Comparison of ENCODE assay signal across 12 mouse cellular contexts in genomic region chr6:51059923-51060847, GRCm38 (mm10).
DNase-seq lines count a peak whose midpoint lies in the region; ATAC-seq and TF ChIP-seq lines count a peak whose summit lies in the region.
"Had no signal": no experiment of that assay in that cellular context is flagged by ENCODE, and none has a peak within 500 bp of the region (broad histone marks: within the 10 kb centered on the region; RNA-seq: fewer than 3 reads in every experiment).

No protein-coding gene starts in this region.

- peaks cover 28% of the 10 kb centered on the region for H3K4me1 ChIP-seq in heart, embryonic 10.5 days
- H3K4me1 ChIP-seq in ES-E14 (ENCODE audit: control insufficient read depth in 2 of 2, insufficient read depth in 2 of 2, low read length in 2 of 2, poor library complexity in 1 of 2) = peaks cover 0 to 1% of the 10 kb centered on the region in 2 experiments; a peak in 1 of 4 replicates
- H3K4me1 ChIP-seq in forebrain, embryonic 13.5 days = peaks cover 55% of the 10 kb centered on the region
- H3K4me1 ChIP-seq in midbrain, embryonic 13.5 days (replicated peaks) = peaks cover 36% of the 10 kb centered on the region

- H3K9ac ChIP-seq in ES-E14 (ENCODE audit: insufficient read depth, low read depth, low read length, poor library complexity, severe bottlenecking) = no peak overlapping the region
- H3K9ac ChIP-seq in forebrain, embryonic 13.5 days = no peak overlapping the region
- H3K9ac ChIP-seq in midbrain, embryonic 13.5 days (replicated peaks) = no peak overlapping the region
- H3K9ac ChIP-seq: liver, postnatal 0 days; neural tube, embryonic 13.5 days; stomach, embryonic 15.5 days had no signal

- no peak overlapping the region for H3K4me3 ChIP-seq in heart, embryonic 10.5 days
- H3K4me3 ChIP-seq in ES-E14 (ENCODE audit: insufficient read depth in 1 of 2, low read depth in 1 of 2, low read length in 2 of 2, poor library complexity in 1 of 2, severe bottlenecking in 1 of 2) = no peak overlapping the region
- H3K4me3 ChIP-seq in forebrain, embryonic 13.5 days = no peak overlapping the region
- no peak overlapping the region for H3K4me3 ChIP-seq in midbrain, embryonic 13.5 days (replicated peaks)
- H3K4me3 ChIP-seq: erythroblast, embryonic 14.5 days; neural tube, embryonic 13.5 days; stomach, embryonic 15.5 days had no signal

- no peaks in the 10 kb centered on the region for H3K9me3 ChIP-seq in heart, embryonic 10.5 days
- H3K9me3 ChIP-seq in ES-E14 (ENCODE audit: control insufficient read depth, insufficient read depth, low read depth, low read length) = no peaks in the 10 kb centered on the region
- H3K9me3 ChIP-seq in forebrain, embryonic 13.5 days (replicated peaks) = no peaks in the 10 kb centered on the region
- H3K9me3 ChIP-seq in midbrain, embryonic 13.5 days = no peaks in the 10 kb centered on the region
- H3K9me3 ChIP-seq: neural tube, embryonic 13.5 days; stomach, embryonic 15.5 days had no signal

- no peaks in the 10 kb centered on the region for H3K27me3 ChIP-seq in heart, embryonic 10.5 days (ENCODE audit: insufficient read depth, poor library complexity, severe bottlenecking)
- H3K27me3 ChIP-seq in forebrain, embryonic 13.5 days = no peaks in the 10 kb centered on the region
- H3K27me3 ChIP-seq in midbrain, embryonic 13.5 days = no peaks in the 10 kb centered on the region
- H3K27me3 ChIP-seq: neural tube, embryonic 13.5 days; stomach, embryonic 15.5 days had no signal

- no peak overlapping the region for H3K4me2 ChIP-seq in forebrain, embryonic 13.5 days
- H3K4me2 ChIP-seq in midbrain, embryonic 13.5 days (replicated peaks) = no peak overlapping the region
- H3K4me2 ChIP-seq: neural tube, embryonic 13.5 days; stomach, embryonic 15.5 days had no signal

- ATAC-seq in forebrain, embryonic 13.5 days = no peak
- ATAC-seq in midbrain, embryonic 13.5 days = no peak
- ATAC-seq: liver, postnatal 0 days had no signal

- in situ Hi-C loops in ES-E14 (cut with MboI; ENCODE audit: low sequenced_read_pairs in 2 of 2, unreplicated experiment in 2 of 2) = no loop called here

- WGBS in heart, embryonic 10.5 days = 66% methylated on average over 7 of the region's 7 CpGs
- WGBS in forebrain, embryonic 13.5 days = 58% methylated on average over 7 of the region's 7 CpGs
- 54% methylated on average over 7 of the region's 7 CpGs for WGBS in midbrain, embryonic 13.5 days

- H3K27ac ChIP-seq in heart, embryonic 10.5 days = 0 out of 2 replicates have a peak overlapping the region, but pooled peaks have one; percentile 29
- no peak overlapping the region for H3K27ac ChIP-seq in ES-E14 (ENCODE audit: insufficient read depth, low read depth, low read length, poor library complexity, severe bottlenecking)
- H3K27ac ChIP-seq in forebrain, embryonic 13.5 days = peak overlapping the region; percentile 77
- H3K27ac ChIP-seq in midbrain, embryonic 13.5 days = peak overlapping the region; percentile 1; the same call in 1 of the 2 replicates
- H3K27ac ChIP-seq: stomach, embryonic 15.5 days had no signal

- no peak for DNase-seq in heart, embryonic 10.5 days (ENCODE audit: low spot score)
- DNase-seq in heart, postnatal 4 days = no peak
- no peak for DNase-seq in ES-E14 (ENCODE audit: low read depth, low spot score)
- DNase-seq in urinary bladder, postnatal 25 days (ENCODE audit: low spot score) = no peak
- DNase-seq in adrenal gland, adult (ENCODE audit: inconsistent age in 2 of 2, low spot score in 1 of 2) = no peak
- DNase-seq in lung, adult 18-20 months = no peak
- DNase-seq: liver, postnatal 0 days had no signal

- no peaks in the 10 kb centered on the region for H3K36me3 ChIP-seq in heart, embryonic 10.5 days
- H3K36me3 ChIP-seq in ES-E14 (ENCODE audit: control insufficient read depth, insufficient read depth, low read length, poor library complexity, severe bottlenecking) = no peaks in the 10 kb centered on the region
- no peaks in the 10 kb centered on the region for H3K36me3 ChIP-seq in forebrain, embryonic 13.5 days (ENCODE audit: poor library complexity, severe bottlenecking)
- no peaks in the 10 kb centered on the region for H3K36me3 ChIP-seq in midbrain, embryonic 13.5 days
- H3K36me3 ChIP-seq: neural tube, embryonic 13.5 days; stomach, embryonic 15.5 days had no signal

TF ChIP-seq in ES-E14, 5 proteins besides CTCF, POLR2A, EP300 and RAD21:
- no peak for TF ChIP-seq HCFC1 (IDR thresholded peaks at IDR 0.05; ENCODE audit: borderline replicate concordance, insufficient read depth, low read length)
- TF ChIP-seq CHD2 (IDR thresholded peaks at IDR 0.05; ENCODE audit: low read depth, low read length) = no peak
- 0 out of 2 replicates have a peak, but pooled peaks have one; percentile 21 for TF ChIP-seq MAFK (IDR thresholded peaks at IDR 0.05; ENCODE audit: insufficient read depth, low read depth, low read length)
- TF ChIP-seq ZNF384 (IDR thresholded peaks at IDR 0.05; ENCODE audit: low read depth, low read length) = no peak
- TF ChIP-seq ZC3H11A (IDR thresholded peaks at IDR 0.05; ENCODE audit: borderline replicate concordance, low read depth, low read length) = no peak
